Mouse (Mus musculus): ENCODE data around the gene Atp6v0d1.
A peak's percentile ranks its signal among the peaks of the same experiment; 100 is the strongest.
"Not testable (repeated sequence)": the region's sequence is repeated elsewhere in the genome, so short reads cannot be mapped to it uniquely, and the experiment has no call there.

Gene Atp6v0d1

GRCm38 (mm10) chr8:105565952-105566702 is at the start of gene Atp6v0d1:
Gene Atp6v0d1, minus strand, starts transcription at chr8:105566047.
- peak; percentile 100 for DNase-seq

- peak; percentile 73 for DNase-seq
Measured at GRCm38 (mm10) chr8:105613830-105614511, 48.1 kb upstream of the Atp6v0d1 start.

GRCm38 (mm10) chr8:105613037-105613436 is 47.2 kb upstream of the Atp6v0d1 start:
- DNase-seq = peak; percentile 49

- DNase-seq = no peak
Measured at GRCm38 (mm10) chr8:105611836-105612235, 46.0 kb upstream of the Atp6v0d1 start.

GRCm38 (mm10) chr8:105609771-105610170 is 43.9 kb upstream of the Atp6v0d1 start:
- DNase-seq = no peak

- DNase-seq = no peak
Measured at GRCm38 (mm10) chr8:105609355-105609754, 43.5 kb upstream of the Atp6v0d1 start.

- peak; percentile 68 for DNase-seq
Measured at GRCm38 (mm10) chr8:105607684-105608083, 41.8 kb upstream of the Atp6v0d1 start.

GRCm38 (mm10) chr8:105607062-105607461 is 41.2 kb upstream of the Atp6v0d1 start:
- DNase-seq = no peak

GRCm38 (mm10) chr8:105606189-105607023 is 40.6 kb upstream of the Atp6v0d1 start:
- peak; percentile 85 for DNase-seq

- DNase-seq = peak; percentile 37
Measured at GRCm38 (mm10) chr8:105605491-105606188, 39.8 kb upstream of the Atp6v0d1 start.

- DNase-seq = peak; percentile 76
Measured at GRCm38 (mm10) chr8:105604804-105605381, 39.0 kb upstream of the Atp6v0d1 start, which contains the start of gene Ripor1. Gene Ripor1, plus strand, starts transcription at chr8:105605255.

GRCm38 (mm10) chr8:105602540-105602939 is 36.7 kb upstream of the Atp6v0d1 start:
- DNase-seq = not testable (repeated sequence)

GRCm38 (mm10) chr8:105601301-105601700 is 35.5 kb upstream of the Atp6v0d1 start:
- DNase-seq = no peak

- no peak for DNase-seq
Measured at GRCm38 (mm10) chr8:105598777-105599176, 32.9 kb upstream of the Atp6v0d1 start.

GRCm38 (mm10) chr8:105596362-105597034 is 30.7 kb upstream of the Atp6v0d1 start:
- peak; percentile 91 for DNase-seq

GRCm38 (mm10) chr8:105594451-105595242 is 28.8 kb upstream of the Atp6v0d1 start:
- peak; percentile 84 for DNase-seq

GRCm38 (mm10) chr8:105593859-105594258 is 28.0 kb upstream of the Atp6v0d1 start:
- peak; percentile 38 for DNase-seq

- DNase-seq = no peak
Measured at GRCm38 (mm10) chr8:105592431-105592830, 26.6 kb upstream of the Atp6v0d1 start.

GRCm38 (mm10) chr8:105579719-105580118 is 13.9 kb upstream of the Atp6v0d1 start:
- DNase-seq = no peak

- no peak for DNase-seq
Measured at GRCm38 (mm10) chr8:105575538-105575937, 9.7 kb upstream of the Atp6v0d1 start.

GRCm38 (mm10) chr8:105574741-105575140 is 8.9 kb upstream of the Atp6v0d1 start:
- no peak for DNase-seq
